Mouse (Mus musculus): ENCODE results near the gene Smoc2.

GRCm38 (mm10) chr17:14250401-14250800, 28.9 kb upstream of the Smoc2 start:
- TF ChIP-seq POLR2A (IDR thresholded peaks at IDR 0.05; ENCODE audit: control insufficient read depth, low read depth, low read length), result no peak
- TF ChIP-seq CTCF (IDR thresholded peaks at IDR 0.05; ENCODE audit: control insufficient read depth, insufficient read depth, insufficient replicate concordance, low read depth, low read length), result no peak

Data from testis, adult 2 months (tissue).